Mouse (Mus musculus): ENCODE measurements around the gene Nf2. TPM values are rescaled to one million over a fixed set of nuclear protein-coding genes. Genes with fewer than 3 reads are reported as not detected.

Nf2 gene
- polyA plus RNA-seq, 1 experiment from 2014 or later: 70.9 TPM

DNA sequence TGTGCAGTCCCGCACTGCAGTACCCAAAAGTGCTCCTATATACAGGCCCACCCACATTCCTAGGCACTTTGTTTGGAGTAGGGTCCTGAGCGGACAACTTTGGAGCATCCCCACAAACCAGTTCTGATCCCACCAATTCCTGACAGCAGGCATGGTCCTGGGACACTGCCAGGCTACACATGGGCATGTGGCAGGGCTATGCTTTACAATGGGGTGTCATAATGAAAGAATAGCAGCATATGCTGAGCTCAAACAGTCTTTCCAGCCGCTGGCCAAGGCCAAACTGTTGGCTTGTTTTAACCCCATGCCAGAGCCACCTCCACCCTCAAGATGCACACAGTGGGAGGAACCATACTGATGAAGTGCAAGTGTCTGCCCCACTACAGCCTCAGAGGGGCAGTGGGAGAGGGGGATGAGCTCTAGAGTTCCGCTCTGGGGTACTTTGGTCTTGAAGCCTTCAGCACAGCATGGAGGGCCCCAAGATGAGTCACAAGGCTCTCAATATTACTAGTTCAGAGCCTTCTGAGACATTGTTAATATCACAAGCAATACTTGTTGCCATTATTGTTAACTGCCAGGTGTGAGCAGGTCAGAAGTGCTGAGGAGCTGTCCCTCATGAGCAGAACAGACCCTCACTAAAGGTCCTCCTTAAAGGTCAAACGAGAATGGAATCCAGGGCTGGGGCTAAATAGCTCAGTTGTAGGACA lies 132.7 kb downstream of the Nf2 start:
- no peak overlapping the region for H3K4me2 ChIP-seq (replicated peaks)
- H3K36me3 ChIP-seq: no peaks in the 10 kb centered on the region
- H3K9me3 ChIP-seq: no peaks in the 10 kb centered on the region
- no peak overlapping the region for H3K4me3 ChIP-seq
- H3K27me3 ChIP-seq: no peaks in the 10 kb centered on the region
- H3K9ac ChIP-seq (replicated peaks): no peak overlapping the region
- WGBS: 86% methylated on average over 5 of the region's 5 CpGs
- H3K4me1 ChIP-seq: no peaks in the 10 kb centered on the region
- ATAC-seq (ENCODE audit: low FRiP score, low read depth): no peak
- no peak overlapping the region for H3K27ac ChIP-seq (replicated peaks)

Small RNA genes lying within 50 kb of the gene (microRNA-seq; reads per million reads assigned to microRNA genes)
- 0.70 reads per million for gene Mir6918

Other genes starting within 250 kb of the Nf2 start
- not detected in 2 replicates for gene Gm11032, start 229.5 kb downstream of the Nf2 start, polyA plus RNA-seq (2016; fragmentation: Nextera tagmentation; extraction: Ambion mirVana)
- 30.4 and 31.3 TPM in 2 replicates for gene Ascc2, start 211.8 kb downstream of the Nf2 start, polyA plus RNA-seq (2016; fragmentation: Nextera tagmentation; extraction: Ambion mirVana)
- gene Uqcr10, start 145.2 kb downstream of the Nf2 start, polyA plus RNA-seq (2016; fragmentation: Nextera tagmentation; extraction: Ambion mirVana): 525 and 530 TPM in 2 replicates
- 69.2 and 81.5 TPM in 2 replicates for gene Zmat5, start 144.9 kb downstream of the Nf2 start, polyA plus RNA-seq (2016; fragmentation: Nextera tagmentation; extraction: Ambion mirVana)
- gene Cabp7, start 102.8 kb downstream of the Nf2 start, polyA plus RNA-seq (2016; fragmentation: Nextera tagmentation; extraction: Ambion mirVana): 0.59 and 0.67 TPM in 2 replicates
- gene Nipsnap1, start 24.4 kb upstream of the Nf2 start, polyA plus RNA-seq (2016; fragmentation: Nextera tagmentation; extraction: Ambion mirVana): 95.0 and 95.8 TPM in 2 replicates
- 56.3 and 61.8 TPM in 2 replicates for gene Thoc5, start 45.8 kb upstream of the Nf2 start, polyA plus RNA-seq (2016; fragmentation: Nextera tagmentation; extraction: Ambion mirVana)
- 0.77 and 0.93 TPM in 2 replicates for gene Nefh, start 98.5 kb upstream of the Nf2 start, polyA plus RNA-seq (2016; fragmentation: Nextera tagmentation; extraction: Ambion mirVana)
- gene Ap1b1, start 137.3 kb upstream of the Nf2 start, polyA plus RNA-seq (2016; fragmentation: Nextera tagmentation; extraction: Ambion mirVana): 75.9 and 78.2 TPM in 2 replicates
- 0.37 and 0.63 TPM in 2 replicates for gene Rasl10a, start 208.6 kb upstream of the Nf2 start, polyA plus RNA-seq (2016; fragmentation: Nextera tagmentation; extraction: Ambion mirVana)
- gene Gas2l1, start 215.8 kb upstream of the Nf2 start, polyA plus RNA-seq (2016; fragmentation: Nextera tagmentation; extraction: Ambion mirVana): 31.9 and 35.0 TPM in 2 replicates
- 29.0 and 30.3 TPM in 2 replicates for gene Rhbdd3, start 249.4 kb upstream of the Nf2 start, polyA plus RNA-seq (2016; fragmentation: Nextera tagmentation; extraction: Ambion mirVana)
- 891 and 892 TPM in 2 replicates for gene Ewsr1, start 249.7 kb upstream of the Nf2 start, polyA plus RNA-seq (2016; fragmentation: Nextera tagmentation; extraction: Ambion mirVana)

All from midbrain, embryonic 12.5 days (tissue).